Mouse (Mus musculus) cerebellum, postnatal 25 days (tissue): Measurements from ENCODE around the gene Timp2.
"Not testable (repeated sequence)": the region's sequence is repeated elsewhere in the genome, so short reads cannot be mapped to it uniquely, and the experiment has no call there.

ENCODE experiments used
- DNase-seq, 2 experiments: peaks; one replicate each; pipeline ENCODE4 v3.0.0; 2021; ENCODE audit warnings: mixed read lengths in 2 of 2

Timp2 gene

GRCm38 (mm10) chr11:118330777-118331176 lies 24.8 kb downstream of the Timp2 start:
- no peak for DNase-seq

GRCm38 (mm10) chr11:118330361-118330760 lies 25.2 kb downstream of the Timp2 start:
- DNase-seq, result no peak

GRCm38 (mm10) chr11:118328947-118329346 lies 26.6 kb downstream of the Timp2 start:
- DNase-seq, result no peak

GRCm38 (mm10) chr11:118328511-118328910 lies 27.0 kb downstream of the Timp2 start:
- DNase-seq, result no peak

GRCm38 (mm10) chr11:118326991-118327971 lies 28.3 kb downstream of the Timp2 start:
- DNase-seq, result peak; percentile 65 to 72

GRCm38 (mm10) chr11:118326491-118326890 lies 29.0 kb downstream of the Timp2 start:
- no peak for DNase-seq

- DNase-seq, result no peak
These were observed 31.0 kb downstream of the Timp2 start for GRCm38 (mm10) chr11:118324541-118324940.

- DNase-seq, result no peak
These were observed 31.6 kb downstream of the Timp2 start for GRCm38 (mm10) chr11:118323974-118324373.

- DNase-seq, result no peak
These were observed 32.9 kb downstream of the Timp2 start for GRCm38 (mm10) chr11:118322647-118323046.

GRCm38 (mm10) chr11:118321971-118322370 lies 33.6 kb downstream of the Timp2 start:
- no peak for DNase-seq

- DNase-seq, result no peak
These were observed 34.0 kb downstream of the Timp2 start for GRCm38 (mm10) chr11:118321500-118321899.

GRCm38 (mm10) chr11:118318678-118319077 lies 36.9 kb downstream of the Timp2 start:
- DNase-seq, result peak in 1 of 2 experiments; percentile 54

GRCm38 (mm10) chr11:118317129-118317528 lies 38.4 kb downstream of the Timp2 start:
- peak; percentile 62 to 70 for DNase-seq

GRCm38 (mm10) chr11:118316231-118316806 lies 39.2 kb downstream of the Timp2 start:
- no peak for DNase-seq

GRCm38 (mm10) chr11:118312132-118312723 lies 43.3 kb downstream of the Timp2 start:
- DNase-seq, result no peak

GRCm38 (mm10) chr11:118307962-118308361 lies 47.6 kb downstream of the Timp2 start:
- not testable (repeated sequence) for DNase-seq

GRCm38 (mm10) chr11:118303959-118304358 lies 51.6 kb downstream of the Timp2 start:
- not testable (repeated sequence) for DNase-seq

- DNase-seq, result no peak
These were observed 56.7 kb downstream of the Timp2 start for GRCm38 (mm10) chr11:118298810-118299209.

- no peak for DNase-seq
These were observed 57.6 kb downstream of the Timp2 start for GRCm38 (mm10) chr11:118297967-118298366.

- no peak for DNase-seq
These were observed 60.5 kb downstream of the Timp2 start for GRCm38 (mm10) chr11:118295026-118295425.

- DNase-seq, result no peak
These were observed 62.9 kb downstream of the Timp2 start for GRCm38 (mm10) chr11:118292671-118293070.

GRCm38 (mm10) chr11:118289999-118290889 lies 65.3 kb downstream of the Timp2 start, which contains the start of gene Usp36:
TSS of gene Usp36 (minus strand) at chr11:118290244.
- DNase-seq, result peak; percentile 100
